Mouse (Mus musculus): ENCODE data around the gene Man2a1.

Gene Man2a1
- long read RNA-seq, experiment 1, full-length matches to known transcripts: 2 of 19 reads
- long read RNA-seq, experiment 1, partial matches to known transcripts: 4 of 19 reads
- long read RNA-seq, experiment 1, other reads (novel, unspliced or antisense): 13 of 19 reads
- long read RNA-seq, experiment 2, partial matches to known transcripts: 9 of 13 reads
- long read RNA-seq, experiment 2, other reads (novel, unspliced or antisense): 4 of 13 reads

DNA sequence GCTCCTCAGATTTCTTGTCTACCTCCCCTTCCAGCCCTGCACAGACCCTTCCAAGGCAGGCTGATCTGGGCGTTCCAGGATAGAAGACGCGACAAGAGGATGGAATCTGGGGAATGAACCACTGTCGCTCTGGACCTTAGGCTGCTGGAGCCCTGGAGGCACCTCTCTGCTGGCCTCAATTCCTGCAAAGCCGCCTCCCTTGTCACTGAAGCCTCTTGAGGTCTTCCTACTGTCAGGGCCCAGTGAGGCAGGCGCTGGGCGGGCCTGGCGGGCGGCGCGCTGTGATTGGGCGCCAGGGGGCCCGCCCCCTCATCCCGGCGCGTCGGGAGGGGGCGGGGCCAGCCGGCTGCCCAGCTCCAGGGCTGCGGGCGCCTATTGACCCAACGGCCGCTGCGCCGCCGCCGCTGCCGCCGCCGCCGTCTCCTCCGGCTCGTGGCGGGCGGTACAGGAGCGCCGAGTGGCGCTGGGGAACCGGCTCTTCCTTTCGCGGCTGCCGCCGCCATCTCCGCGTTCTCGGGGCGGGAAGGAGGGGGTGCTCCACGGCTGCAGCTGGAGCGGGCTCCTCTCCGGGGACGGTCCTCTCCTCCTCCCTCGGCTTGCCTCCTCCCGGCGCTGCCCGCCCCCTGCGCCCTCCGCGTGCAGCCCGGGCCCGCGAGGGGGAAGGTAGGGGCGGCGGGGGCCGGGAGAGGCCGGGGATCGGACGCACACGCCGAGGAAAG lies at the start of gene Man2a1:
Man2a1 (plus strand) TSS at position 365 of the 719 bp plus-strand sequence.
- intact Hi-C loops (cut with DNase I): loop anchor here (2.0 to 10.0 kb wide), 2 partner anchors 100 to 266 kb away; partner anchors contain the start of gene Pja2

DNA sequence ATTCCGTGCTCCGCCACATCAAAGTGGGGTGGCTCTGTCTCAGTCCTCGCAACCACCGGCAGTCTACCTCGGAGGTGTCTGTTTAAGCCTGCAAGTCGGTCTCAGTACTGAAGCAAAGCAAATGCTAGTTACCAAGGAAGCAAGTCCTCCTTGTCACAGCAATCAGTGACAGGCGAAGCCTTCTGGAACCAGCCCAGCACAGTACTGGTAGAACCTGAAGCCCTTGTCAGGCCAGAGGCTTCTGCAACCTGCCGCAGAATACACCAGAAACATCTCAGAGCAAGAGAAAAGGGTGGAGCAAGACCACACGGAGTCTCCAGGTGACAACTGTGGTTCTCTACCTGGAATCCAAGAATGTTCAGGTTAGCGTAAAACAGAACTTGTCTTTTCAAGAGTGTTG lies 47.2 kb upstream of the Man2a1 start:
- intact Hi-C loops (cut with DNase I): no loop called here

DNA sequence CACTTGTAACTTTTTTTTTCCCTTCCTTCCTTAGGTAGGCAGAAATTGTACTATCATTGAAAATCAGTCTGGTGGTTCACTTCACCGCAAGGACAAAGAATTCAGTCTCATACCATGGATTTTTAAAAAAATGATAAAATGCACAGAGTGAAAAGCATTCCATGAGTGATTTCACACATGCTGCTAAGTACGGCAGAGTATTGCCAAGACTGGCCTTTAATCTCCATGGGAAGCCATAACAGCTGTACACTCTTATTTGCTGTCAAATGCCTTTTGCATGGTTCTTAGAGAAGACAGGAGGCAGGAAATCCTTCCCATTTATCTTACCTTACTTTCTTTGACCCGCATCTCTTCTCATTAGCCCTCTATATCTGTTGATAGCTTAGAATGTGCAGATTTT lies 45.6 kb upstream of the Man2a1 start:
- intact Hi-C loops (cut with DNase I): no loop called here

DNA sequence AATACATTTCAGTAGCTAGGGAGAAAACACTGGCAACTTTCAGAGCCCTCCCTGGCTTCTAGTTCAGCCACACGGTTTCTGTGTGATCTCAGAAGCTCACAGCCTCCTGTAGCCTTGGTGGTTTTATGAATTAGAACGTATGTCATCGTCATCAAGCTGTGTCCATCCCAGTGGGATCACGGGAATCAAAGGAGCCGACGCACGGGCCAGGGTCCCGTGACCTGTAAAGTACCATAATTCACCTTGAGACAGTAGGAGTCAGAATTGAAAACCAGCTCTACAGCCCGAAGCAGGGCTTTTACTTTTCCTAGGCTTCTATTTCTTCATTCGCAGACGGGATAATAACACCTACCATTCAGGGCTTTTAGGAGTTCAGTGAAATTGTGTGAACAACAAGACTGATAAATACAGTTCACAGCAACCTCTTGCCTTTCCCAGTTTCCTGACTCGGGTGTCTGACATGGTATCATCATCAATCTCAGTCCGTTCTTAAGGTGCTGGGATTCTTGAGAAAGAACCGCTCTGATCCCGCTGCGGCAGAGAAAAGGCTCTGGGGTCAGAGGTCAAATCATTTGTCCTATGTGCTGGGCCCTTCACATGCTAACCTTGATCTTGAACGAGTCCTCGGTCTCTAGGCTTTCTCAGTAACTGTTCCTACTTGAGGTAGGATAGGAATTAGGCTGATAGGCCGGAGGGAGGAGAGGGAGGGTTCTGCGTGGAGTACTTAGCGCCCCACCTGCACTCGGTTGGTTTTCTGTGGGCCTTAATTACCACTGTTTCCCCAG lies 43.7 kb upstream of the Man2a1 start:
- intact Hi-C loops (cut with DNase I): no loop called here

DNA sequence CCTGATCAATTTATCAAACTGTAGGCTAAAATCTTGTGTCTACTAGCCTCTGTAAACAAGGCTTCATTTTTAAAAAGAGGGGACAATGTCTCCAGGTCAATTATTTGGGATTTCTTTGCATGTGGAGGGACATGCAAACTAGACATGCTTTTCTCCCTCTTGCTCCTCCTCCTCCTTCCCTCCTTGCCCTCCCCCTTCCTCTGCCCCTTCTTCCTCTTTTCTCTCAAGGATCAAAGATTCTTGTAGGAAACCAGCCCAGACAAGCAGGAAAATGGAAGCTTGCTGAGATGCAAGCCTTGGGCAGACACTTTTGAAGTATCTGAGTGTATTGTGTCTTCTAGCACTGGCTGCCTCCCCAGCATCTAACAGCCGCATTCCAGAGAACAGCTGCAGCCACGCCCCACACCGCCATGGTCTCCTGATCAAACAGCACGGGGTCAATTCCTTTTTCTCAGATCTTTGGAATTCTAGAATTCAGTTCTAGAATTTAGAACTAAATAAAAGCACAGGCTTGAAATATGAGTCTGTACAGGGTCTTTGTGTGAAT lies 41.5 kb upstream of the Man2a1 start:
- intact Hi-C loops (cut with DNase I): no loop called here

DNA sequence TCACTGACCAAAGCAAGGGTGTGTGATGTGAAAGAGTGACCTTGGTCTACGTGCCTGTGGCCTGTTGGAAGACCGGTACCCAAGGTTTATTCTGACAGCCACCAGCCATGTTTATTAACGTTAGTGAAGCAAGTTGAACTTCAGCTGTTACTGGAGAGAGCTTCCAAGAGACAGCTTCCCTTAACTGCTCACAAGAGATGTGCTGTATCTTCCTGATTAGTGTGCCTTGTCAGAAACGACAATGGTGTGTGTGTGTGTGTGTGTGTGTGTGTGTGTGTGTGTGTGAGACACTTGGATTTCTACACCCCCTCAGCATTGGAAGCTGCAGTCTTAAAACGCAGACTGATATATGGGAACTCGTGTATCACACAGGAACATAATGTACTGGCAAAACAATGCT lies 34.1 kb upstream of the Man2a1 start:
- intact Hi-C loops (cut with DNase I): no loop called here

DNA sequence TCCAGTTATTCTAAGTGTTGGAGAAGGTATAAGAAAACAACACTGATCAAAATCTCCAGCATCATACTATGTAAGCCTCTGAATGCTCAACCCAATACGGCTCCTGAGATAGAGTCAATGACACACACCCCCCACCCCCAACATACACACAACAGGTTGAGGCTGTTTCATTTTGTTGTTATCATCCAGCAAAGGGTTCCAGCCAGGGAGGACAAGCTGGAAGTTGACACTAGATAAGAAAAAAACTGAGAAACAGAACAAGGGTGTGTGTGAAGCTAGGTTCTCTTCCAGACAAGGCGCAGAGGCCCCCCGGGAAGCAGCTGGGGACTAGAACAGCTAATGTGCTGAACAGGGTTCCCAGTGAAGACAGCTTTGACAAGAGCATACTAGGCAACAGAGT lies 33.0 kb upstream of the Man2a1 start:
- intact Hi-C loops (cut with DNase I): no loop called here

DNA sequence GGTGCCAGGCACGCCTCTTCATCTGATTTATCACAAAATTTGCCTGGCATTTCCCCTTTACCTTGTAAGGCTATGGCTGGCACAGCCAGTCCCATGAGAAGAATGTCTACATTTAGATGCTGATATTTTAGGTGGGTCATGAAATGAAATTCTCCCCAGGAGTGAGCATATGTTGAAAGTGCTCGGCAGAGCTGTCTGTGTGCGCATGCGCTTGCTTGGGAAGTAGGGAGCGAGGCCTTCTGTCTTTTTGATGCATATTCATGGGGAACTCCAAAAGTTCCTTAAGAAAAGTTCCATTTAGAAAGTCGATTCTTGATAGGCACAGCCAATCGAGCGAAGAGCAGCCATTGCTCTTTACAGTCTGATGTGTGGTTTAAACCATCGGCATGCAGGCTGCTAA lies 26.6 kb upstream of the Man2a1 start:
- intact Hi-C loops (cut with DNase I): no loop called here

DNA sequence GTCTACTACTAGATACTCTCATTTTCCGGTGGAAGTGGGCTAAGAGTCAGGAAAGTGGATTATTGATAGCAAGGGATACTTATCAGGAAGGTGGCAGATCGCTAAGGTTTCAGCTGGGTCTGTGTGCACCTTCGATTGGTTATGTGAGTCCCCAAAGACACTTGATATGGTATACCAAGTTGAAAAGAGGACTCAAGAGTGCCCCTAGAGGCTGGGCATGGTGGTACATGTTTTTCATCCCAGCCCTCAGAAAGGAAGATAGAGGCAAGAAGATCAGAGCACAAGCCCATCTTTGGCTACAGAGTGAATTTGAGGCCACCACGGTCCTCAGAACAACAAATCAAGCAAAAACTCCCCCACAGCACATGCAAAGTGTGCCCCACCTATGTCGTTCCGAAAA lies 25.3 kb upstream of the Man2a1 start:
- intact Hi-C loops (cut with DNase I): no loop called here

DNA sequence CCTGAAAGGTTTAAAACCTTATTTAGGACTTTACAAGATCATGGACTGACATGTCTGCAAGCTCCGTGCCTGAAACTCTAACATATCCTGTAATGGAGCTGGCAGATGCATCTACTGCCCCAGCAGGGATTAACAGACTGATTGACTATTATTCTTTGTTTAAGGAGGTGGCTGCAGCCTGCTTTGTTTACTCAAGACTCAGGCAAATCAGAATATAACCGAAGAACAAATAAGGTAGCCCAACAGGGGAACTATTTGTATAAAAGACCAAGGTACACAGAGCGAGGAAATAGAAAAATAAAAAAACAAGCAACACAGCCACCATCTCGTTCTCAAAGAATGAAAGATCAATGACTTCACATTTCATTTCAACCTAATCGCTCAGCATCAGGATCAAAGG lies 23.1 kb upstream of the Man2a1 start:
- intact Hi-C loops (cut with DNase I): no loop called here

DNA sequence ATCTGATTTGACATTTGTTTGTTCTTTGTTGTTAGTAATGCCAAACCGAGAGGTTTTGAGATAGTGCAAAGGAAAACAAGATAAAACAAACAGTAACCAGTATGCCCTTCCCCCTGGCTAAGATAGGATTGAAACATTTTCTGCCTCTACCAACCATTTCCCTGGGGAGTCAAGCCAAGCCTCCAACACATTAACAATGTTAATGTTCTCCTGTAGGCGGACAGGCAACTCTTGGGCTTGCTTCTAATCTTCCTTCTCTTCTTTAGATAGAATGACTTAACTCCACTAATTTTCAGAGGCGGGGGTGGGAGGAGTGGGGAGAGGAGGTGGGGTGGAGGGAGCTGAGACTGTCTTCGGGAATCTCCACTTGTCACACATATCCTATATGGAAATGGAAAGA lies 22.2 kb upstream of the Man2a1 start:
- intact Hi-C loops (cut with DNase I): no loop called here

DNA sequence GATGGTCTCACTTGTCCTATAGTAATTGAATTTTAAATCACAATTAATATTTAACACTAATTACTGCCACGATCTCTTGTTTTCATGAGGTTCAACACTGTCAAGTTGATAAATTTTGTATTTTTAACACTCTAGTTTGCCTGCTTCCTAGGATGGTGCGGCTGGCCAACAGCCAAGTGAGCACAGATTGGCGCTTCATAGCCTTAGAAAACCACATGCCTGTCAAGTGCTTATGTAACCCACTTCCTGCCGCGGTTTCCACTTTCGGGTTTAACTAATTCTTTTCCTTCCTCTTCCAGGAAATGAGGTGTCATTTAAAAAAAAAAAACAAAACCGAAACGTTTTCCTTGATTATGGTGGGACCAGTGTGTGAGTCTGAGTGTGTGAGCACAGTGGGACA lies 20.8 kb upstream of the Man2a1 start:
- intact Hi-C loops (cut with DNase I): no loop called here

DNA sequence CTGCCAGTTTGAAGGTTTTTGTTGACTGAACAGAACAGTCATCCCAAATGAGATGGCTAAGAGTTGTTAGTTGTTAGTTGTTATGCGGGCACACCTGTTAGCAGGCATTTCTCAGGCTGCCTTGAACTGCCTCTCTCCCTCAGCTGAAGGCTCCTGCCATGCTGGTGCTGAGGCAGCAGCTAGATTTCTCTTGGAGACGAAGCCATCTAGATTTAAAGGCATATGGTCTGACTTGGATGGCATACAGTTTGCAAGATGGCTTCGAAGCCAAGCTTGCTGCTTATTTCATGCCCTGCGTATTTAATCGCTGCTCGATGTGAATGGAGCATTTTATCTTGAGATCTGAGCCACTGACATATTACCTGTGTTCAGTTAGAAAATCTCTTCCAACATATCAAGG lies 19.4 kb upstream of the Man2a1 start:
- intact Hi-C loops (cut with DNase I): no loop called here

DNA sequence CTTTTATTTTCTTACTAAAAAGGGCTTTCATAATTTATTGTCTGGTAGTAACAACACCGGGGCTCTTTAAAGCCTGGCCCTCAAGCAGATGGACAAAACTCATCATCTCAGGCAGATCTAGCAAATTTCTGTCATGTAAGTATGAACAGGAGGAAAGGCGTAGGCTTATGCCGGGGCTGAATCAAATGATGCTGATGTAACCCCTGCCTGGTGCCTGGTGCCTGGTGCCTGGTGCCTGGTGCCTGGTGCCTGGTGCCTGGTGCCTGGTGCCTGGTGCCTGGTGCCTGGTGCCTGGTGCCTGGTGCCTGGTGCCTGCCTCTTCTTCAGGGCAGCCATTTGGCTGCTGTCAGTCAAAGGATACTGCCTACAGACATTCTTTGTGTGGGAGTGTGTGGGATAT lies 18.6 kb upstream of the Man2a1 start:
- intact Hi-C loops (cut with DNase I): no loop called here

DNA sequence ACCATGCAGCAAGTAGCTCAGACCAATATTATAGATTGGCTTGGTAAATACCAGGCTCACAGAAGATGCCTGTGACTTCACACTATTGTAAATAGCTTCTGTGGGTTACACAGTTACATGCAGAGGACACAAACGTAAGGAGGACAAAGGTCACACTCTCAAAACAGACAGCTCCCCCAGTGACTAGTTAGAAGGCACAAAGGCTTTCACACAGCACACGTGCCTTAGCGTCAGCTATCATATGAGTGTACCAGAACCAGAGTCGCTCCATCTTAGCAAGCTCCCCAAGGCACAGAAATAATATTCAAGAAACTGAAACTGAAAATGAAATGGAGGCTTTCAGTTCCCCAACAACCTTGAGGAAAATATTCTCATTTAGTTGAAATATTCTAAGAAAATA lies 10.1 kb upstream of the Man2a1 start:
- intact Hi-C loops (cut with DNase I): no loop called here

DNA sequence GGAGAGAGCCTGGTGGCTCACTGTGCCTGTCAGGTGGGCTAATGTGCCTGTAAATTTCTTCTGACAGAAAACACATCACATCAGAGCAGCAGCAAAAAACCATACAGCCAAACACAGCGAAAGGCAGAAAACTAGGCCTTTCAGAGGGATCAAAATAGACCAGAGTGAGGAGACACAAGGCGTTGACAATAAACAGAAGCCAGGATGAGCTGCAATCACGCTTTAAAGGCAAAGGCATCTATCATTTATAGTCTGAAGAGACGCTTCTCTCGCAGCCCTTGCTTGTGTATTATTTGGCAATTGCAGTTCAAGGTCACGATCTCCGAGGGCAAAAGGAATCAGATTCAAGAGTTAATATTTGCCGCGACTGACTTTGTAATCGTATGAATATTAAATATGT lies 9.2 kb upstream of the Man2a1 start:
- intact Hi-C loops (cut with DNase I): no loop called here

DNA sequence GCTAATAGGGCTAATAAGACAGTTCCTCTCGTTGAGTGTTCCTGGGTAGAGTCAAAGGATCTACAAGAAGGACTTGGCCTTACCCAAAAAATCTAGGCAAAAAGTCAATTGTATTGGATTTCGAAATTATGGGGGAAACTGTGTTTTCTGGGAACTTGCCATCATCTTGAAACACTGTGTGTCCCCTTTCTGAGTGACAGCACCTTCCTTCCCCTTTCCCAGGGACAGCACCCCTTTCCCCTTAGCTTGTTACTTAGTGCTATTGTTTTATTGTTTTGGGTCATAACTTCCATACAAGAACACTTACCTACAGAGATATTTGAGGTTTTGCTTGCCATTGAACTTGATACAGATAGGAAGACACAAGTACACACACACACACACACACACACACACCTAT lies 8.2 kb upstream of the Man2a1 start:
- intact Hi-C loops (cut with DNase I): no loop called here

DNA sequence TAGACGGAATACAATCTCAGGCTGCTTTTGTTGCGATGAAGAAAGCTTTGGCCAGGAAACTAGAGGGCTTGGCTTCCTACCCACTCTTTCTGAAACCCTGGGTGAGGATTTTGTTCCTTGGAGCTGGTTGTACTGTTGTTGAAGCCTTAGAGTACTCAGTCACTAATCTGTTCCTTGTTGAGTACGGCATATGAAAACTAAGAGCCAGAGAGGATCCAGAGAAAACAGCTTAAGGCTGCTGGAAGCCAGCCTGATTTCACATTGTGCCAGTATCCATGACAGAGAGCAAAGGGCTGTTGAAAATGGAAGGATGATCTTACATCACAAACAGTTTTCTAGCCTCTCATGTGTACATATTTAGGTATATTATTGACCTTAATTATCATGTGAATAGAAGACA lies 7.7 kb upstream of the Man2a1 start:
- intact Hi-C loops (cut with DNase I): no loop called here

DNA sequence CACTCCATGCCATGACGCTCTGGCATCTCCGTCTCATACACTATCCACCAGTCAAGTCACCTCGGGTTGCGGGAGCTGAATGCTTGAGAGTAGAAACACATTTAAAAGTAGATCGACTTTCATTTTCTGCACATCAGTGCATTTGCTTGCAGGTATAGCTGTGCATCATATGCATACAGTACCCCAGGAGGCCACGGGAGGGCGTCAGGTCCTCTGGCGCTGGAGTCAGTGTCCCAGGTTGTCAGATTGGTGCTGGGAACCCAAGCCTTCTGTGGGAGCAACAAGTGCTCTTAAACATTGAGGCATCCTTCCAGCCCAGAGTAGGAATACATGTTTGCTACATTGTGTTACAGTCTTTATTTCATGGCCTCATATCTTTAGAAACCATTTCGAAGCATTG lies 2.8 kb upstream of the Man2a1 start:
- intact Hi-C loops (cut with DNase I): no loop called here

DNA sequence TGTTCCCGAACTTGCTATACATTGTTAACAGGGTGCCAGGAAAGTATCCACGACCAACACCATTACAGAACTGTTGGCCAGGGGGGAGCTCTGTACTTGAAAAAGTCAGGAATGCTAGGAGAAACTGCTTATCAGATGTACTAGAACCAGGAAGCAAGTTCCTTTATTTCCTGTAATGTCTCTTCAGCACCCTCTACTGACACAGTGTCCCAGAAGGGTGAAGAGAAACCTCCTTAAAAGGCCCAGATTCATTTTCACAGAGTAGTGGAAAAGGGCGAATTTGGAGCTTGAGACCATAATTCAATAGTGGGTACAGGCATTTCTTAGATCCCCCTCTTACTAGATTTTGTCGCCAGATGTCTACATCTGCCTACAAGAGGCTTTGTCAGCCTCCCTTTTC lies 620 bp upstream of the Man2a1 start:
- intact Hi-C loops (cut with DNase I): loop anchor here (2.0 to 10.0 kb wide), 2 partner anchors 99 to 265 kb away; partner anchors contain the start of gene Pja2

DNA sequence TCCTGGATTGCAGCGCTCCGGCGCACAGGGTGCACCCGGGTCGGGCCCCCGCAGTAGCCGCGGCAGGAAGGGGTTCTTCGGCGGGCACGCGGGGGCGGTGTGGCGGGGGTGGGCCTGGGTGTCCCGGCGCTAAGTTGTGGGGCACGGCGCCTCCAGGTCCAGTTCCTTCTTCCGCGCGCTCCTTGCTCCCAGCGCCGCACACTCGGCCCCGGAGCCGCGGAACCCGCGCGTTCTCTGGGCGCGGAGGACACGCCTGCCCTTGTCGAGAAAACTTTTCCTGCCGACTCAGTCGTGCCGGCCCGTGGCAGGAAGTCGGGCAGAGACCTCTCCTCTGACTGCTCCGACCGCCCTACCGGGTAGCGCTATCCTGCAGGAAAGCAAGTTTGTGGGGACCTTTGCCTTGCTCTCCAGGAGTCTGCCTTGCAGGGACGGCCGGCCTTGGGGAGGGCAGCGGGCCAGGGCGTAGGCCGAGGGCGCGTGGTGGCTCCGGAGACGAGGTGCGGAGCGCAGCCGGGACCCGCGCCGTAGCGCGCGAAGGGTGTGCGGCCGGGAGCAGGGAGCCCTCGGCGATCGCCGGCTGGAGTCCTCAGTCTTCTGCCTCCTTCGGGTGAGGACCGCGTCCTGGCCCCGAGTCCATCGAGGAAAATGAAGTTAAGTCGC lies 685 bp downstream of the Man2a1 start:
- intact Hi-C loops (cut with DNase I): loop anchor here (2.0 to 10.0 kb wide), 2 partner anchors 100 to 266 kb away; partner anchors contain the start of gene Pja2
